Mouse (Mus musculus) forebrain, embryonic 12.5 days (tissue): ENCODE data around the gene Zfp672. TPM values are rescaled to one million over a fixed set of nuclear protein-coding genes. Genes with fewer than 3 reads are reported as not detected.

Source experiments
- ATAC-seq: fragments of 200-750 bp; cut with Nextera tagmentation; 2 replicates; pipeline ENCODE4 v1.8.0; 2017; ENCODE audit warnings: moderate TSS enrichment; ENCODE audit not compliant: low FRiP score
- H3K27ac ChIP-seq: fragments of 300-500 bp; sonication (generic); 2 replicates; pipeline ENCODE4 v1.5.1; 2016; ENCODE audit warnings: mild to moderate bottlenecking
- H3K27me3 ChIP-seq: fragments of 300-500 bp; sonication (generic); 2 replicates; pipeline ENCODE4 v1.6.1; 2016; ENCODE audit warnings: mild to moderate bottlenecking
- H3K36me3 ChIP-seq: fragments of 300-500 bp; sonication (generic); replicated peaks from 2 replicates; pipeline ENCODE4 v1.6.1; 2016; ENCODE audit warnings: mild to moderate bottlenecking
- H3K4me1 ChIP-seq: fragments of 300-500 bp; sonication (generic); 2 replicates; pipeline ENCODE4 v1.6.1; 2016
- H3K4me2 ChIP-seq: fragments of 300-500 bp; sonication (generic); 2 replicates; pipeline ENCODE4 v1.6.1; 2016; ENCODE audit warnings: mild to moderate bottlenecking, moderate library complexity
- H3K4me3 ChIP-seq: fragments of 300-500 bp; sonication (generic); replicated peaks from 2 replicates; pipeline ENCODE4 v1.5.1; 2016; ENCODE audit warnings: mild to moderate bottlenecking
- H3K9ac ChIP-seq: fragments of 300-500 bp; sonication (generic); 2 replicates; pipeline ENCODE4 v1.6.1; 2016; ENCODE audit warnings: mild to moderate bottlenecking
- H3K9me3 ChIP-seq: fragments of 300-500 bp; sonication (generic); 2 replicates; pipeline ENCODE4 v1.6.1; 2016
- WGBS: fragments of 180-500 bp; shearing (Covaris S2); methylation state at CpG from one replicate; pipeline ENCODE4 v1.1.7; 2016; 5-methylcytosine and 5-hydroxymethylcytosine counted together
- polyA plus RNA-seq: library from polyadenylated mRNA; unstranded; fragments of >200 nt; fragmentation: Nextera tagmentation; extraction: Ambion mirVana; gene quantifications from 2 replicates; pipeline ENCODE4 v1.2.1, GENCODE M21; 2016

Gene Zfp672
- polyA plus RNA-seq, 1 experiment from 2014 or later: 37.7 TPM

DNA sequence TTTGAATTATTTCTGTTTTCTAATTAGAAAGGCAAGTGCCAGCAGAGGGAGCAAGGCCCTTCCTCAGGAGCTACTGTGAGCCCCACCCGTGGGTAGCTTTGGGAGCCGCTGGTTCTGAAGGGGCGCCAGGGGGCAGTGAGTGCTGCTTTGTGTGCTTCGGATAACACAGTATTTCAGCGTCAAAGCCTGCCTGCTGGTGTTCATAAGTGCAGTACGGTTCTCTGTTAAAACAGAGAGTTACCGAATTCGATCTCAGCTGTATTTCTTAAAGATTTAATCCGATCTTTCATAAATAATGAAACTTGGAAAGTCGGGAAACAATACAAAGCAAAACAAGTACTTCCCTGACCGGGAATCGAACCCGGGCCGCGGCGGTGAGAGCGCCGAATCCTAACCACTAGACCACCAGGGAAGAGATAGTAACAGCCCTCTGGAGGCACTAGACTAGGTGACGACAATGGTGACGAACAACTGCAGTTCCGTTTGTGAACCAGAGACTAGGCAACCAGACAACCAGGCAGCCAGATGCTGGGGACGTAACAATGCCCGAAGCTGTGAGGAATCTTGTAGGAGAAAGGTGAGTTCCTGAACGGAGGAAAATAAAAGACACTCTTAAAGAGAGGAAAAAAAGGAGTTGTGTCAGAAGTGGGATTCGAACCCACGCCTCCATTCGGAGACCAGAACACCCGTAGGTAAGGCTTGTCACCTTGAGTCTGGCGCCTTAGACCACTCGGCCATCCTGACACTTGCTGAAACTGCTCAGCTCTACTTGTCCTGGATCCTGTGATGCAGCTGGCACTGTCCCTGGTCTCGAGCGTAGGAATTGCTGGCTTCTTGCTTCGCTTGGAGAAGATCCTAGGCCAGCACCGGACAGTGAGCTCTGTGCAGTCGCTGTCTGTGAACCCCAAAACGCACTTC, 28.0 kb downstream of the Zfp672 start:
- Histone ChIP-seq H3K27me3 (no peaks in the 10 kb centered on the region), H3K36me3 (no peaks in the 10 kb centered on the region), H3K4me2 (peak overlapping the region; percentile 57), H3K27ac (peak overlapping the region; percentile 90), H3K4me1 (peaks cover 8% of the 10 kb centered on the region), H3K9me3 (no peaks in the 10 kb centered on the region), H3K9ac (peak overlapping the region; percentile 59), H3K4me3 (peak overlapping the region; percentile 60)
- WGBS: under 1% methylated on average over 36 of the region's 36 CpGs
- peak; percentile 89 for ATAC-seq

DNA sequence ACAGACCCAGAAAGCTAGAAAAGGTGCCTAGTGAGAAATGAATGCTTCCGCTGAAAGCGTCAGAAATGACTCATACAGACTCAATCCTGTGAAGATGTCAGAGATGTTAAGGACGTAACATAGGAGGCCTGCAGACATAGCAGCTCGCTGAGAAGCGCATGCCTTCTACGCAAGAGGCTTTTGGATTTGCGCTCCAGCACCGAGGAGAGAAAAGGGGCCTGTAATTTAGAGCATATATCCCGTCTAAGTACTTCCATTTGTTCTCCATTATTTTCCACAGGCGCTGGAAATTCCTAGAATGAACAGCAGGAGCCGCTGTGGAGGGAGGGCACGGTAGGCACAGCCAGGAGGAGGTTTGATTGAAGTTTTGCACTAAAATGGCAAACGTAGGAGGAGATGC, 29.1 kb downstream of the Zfp672 start:
- WGBS: 14% methylated on average over 13 of the region's 13 CpGs

DNA sequence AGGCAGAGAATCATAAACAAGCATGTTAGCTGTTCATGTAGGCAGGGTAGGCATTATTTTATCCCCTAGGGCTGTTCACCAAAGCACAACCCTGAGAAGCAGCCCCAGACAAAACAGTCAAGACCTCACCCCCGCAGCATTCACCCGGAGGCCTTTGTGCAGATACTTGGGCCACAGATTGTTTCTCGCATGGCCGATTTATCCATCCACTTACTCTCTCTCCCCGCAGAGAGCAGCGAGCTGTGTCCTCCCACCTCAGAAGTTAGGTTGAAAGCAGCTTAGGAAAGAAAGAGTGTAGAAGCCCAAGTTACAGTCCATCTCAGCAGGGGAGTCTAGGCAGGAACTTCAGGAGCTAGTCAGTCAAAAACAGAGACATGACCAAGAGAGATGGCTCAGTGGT, 32.7 kb downstream of the Zfp672 start:
- ATAC-seq: no peak
- H3K4me3 ChIP-seq: no peak overlapping the region
- WGBS: 35% methylated on average over 6 of the region's 6 CpGs
- no peak overlapping the region for H3K27ac ChIP-seq
- no peaks in the 10 kb centered on the region for H3K27me3 ChIP-seq
- H3K36me3 ChIP-seq: no peaks in the 10 kb centered on the region
- no peak overlapping the region for H3K4me2 ChIP-seq
- H3K9ac ChIP-seq: no peak overlapping the region
- no peaks in the 10 kb centered on the region for H3K9me3 ChIP-seq
- H3K4me1 ChIP-seq: no peaks in the 10 kb centered on the region; the same call in 1 of the 2 replicates

More for the DNA sequence above, 29.1 kb downstream of the Zfp672 start:
- no peaks in the 10 kb centered on the region for H3K27me3 ChIP-seq
- H3K4me1 ChIP-seq: peaks cover 5% of the 10 kb centered on the region
- H3K9ac ChIP-seq: no peak overlapping the region
- H3K4me3 ChIP-seq: peak overlapping the region; percentile 60
- H3K27ac ChIP-seq: 0 out of 2 replicates have a peak overlapping the region, but pooled peaks have one; percentile 38
- ATAC-seq: no peak
- peak overlapping the region; percentile 49 for H3K4me2 ChIP-seq
- no peaks in the 10 kb centered on the region for H3K9me3 ChIP-seq
- no peaks in the 10 kb centered on the region for H3K36me3 ChIP-seq

- Histone ChIP-seq H3K36me3 (no peaks in the 10 kb centered on the region), H3K27ac (no peak overlapping the region), H3K4me3 (no peak overlapping the region), H3K4me2 (no peak overlapping the region), H3K9ac (no peak overlapping the region), H3K4me1 (no peaks in the 10 kb centered on the region), H3K9me3 (no peaks in the 10 kb centered on the region), H3K27me3 (0 out of 2 replicates have a peak, but pooled peaks cover 2% of the 10 kb centered on the region)
- WGBS: 56% methylated on average over 4 of the region's 4 CpGs
- ATAC-seq: no peak
Measured at GRCm38 (mm10) chr11:58292791-58293190, 37.3 kb downstream of the Zfp672 start.

DNA sequence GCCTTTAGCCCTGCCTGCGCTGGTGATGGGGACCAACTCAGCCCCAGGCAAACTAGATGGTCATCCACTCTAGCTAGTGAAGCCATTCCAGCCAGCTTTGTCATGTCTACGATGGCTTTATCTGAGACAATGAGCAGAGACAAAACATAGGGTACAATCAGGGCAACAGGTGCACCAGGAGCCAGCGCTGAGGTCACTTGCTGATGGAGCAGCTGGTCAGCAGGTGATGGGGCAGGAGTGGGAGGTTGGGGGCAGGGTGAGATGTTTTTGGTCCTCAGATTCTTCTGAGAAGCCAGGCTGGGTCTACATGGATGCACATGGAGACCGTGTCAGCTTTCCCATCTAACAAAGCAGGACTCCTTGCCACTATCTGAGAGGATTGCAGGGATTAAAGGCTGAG, 39.3 kb downstream of the Zfp672 start:
- Histone ChIP-seq H3K4me1 (no peaks in the 10 kb centered on the region), H3K9ac (no peak overlapping the region), H3K4me2 (no peak overlapping the region), H3K27me3 (0 out of 2 replicates have a peak, but pooled peaks cover 2% of the 10 kb centered on the region), H3K27ac (no peak overlapping the region), H3K36me3 (no peaks in the 10 kb centered on the region), H3K4me3 (no peak overlapping the region), H3K9me3 (no peaks in the 10 kb centered on the region)
- 82% methylated on average over 4 of the region's 4 CpGs for WGBS
- no peak for ATAC-seq

GRCm38 (mm10) chr11:58289992-58290682, 40.0 kb downstream of the Zfp672 start:
- H3K9me3 ChIP-seq: no peaks in the 10 kb centered on the region
- H3K4me3 ChIP-seq: no peak overlapping the region
- H3K4me2 ChIP-seq: no peak overlapping the region
- no peak overlapping the region for H3K9ac ChIP-seq
- H3K36me3 ChIP-seq: no peaks in the 10 kb centered on the region
- H3K27me3 ChIP-seq: 0 out of 2 replicates have a peak, but pooled peaks cover 2% of the 10 kb centered on the region
- WGBS: 79% methylated on average over 9 of the region's 9 CpGs
- ATAC-seq: no peak
- no peak overlapping the region for H3K27ac ChIP-seq
- H3K4me1 ChIP-seq: no peaks in the 10 kb centered on the region

GRCm38 (mm10) chr11:58282518-58282917, 47.6 kb downstream of the Zfp672 start:
- 0 out of 2 replicates have a peak, but pooled peaks cover 6% of the 10 kb centered on the region for H3K27me3 ChIP-seq
- no peak overlapping the region for H3K4me3 ChIP-seq
- no peaks in the 10 kb centered on the region for H3K4me1 ChIP-seq
- H3K9me3 ChIP-seq: no peaks in the 10 kb centered on the region
- ATAC-seq: no peak
- H3K36me3 ChIP-seq: no peaks in the 10 kb centered on the region
- WGBS: 90% methylated on average over 5 of the region's 5 CpGs
- no peak overlapping the region for H3K27ac ChIP-seq
- H3K9ac ChIP-seq: no peak overlapping the region
- H3K4me2 ChIP-seq: no peak overlapping the region

- no peak for ATAC-seq
- H3K27ac ChIP-seq: no peak overlapping the region
- H3K4me2 ChIP-seq: no peak overlapping the region
- no peaks in the 10 kb centered on the region for H3K9me3 ChIP-seq
- H3K27me3 ChIP-seq: 0 out of 2 replicates have a peak, but pooled peaks cover 6% of the 10 kb centered on the region
- H3K9ac ChIP-seq: no peak overlapping the region
- WGBS: 83% methylated on average over 13 of the region's 13 CpGs
- no peak overlapping the region for H3K4me3 ChIP-seq
- no peaks in the 10 kb centered on the region for H3K36me3 ChIP-seq
- H3K4me1 ChIP-seq: no peaks in the 10 kb centered on the region
Measured at GRCm38 (mm10) chr11:58281970-58282496, 48.1 kb downstream of the Zfp672 start.

DNA sequence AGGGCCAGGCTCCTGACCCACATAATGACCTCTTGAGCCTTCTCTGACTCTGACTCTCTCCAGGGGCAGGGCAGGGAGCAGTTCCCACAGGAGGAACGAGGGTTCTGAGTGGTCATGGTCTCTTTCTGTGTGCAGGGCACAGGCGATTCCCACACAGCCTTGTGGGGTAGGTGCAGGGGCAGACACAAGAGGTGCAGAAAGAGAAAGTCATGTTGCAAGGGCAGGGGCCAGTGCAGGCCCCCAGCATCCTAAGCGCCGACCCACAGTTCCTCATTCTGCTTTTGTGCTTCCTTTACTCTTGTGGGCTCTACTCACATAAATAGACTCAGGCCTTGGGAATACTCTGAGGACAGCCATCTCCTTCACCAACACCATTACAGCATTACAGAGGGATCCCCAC, 54.4 kb downstream of the Zfp672 start:
- Histone ChIP-seq H3K27me3 (0 out of 2 replicates have a peak, but pooled peaks cover 9% of the 10 kb centered on the region), H3K9me3 (no peaks in the 10 kb centered on the region), H3K9ac (no peak overlapping the region), H3K36me3 (no peaks in the 10 kb centered on the region), H3K4me3 (no peak overlapping the region), H3K27ac (no peak overlapping the region), H3K4me1 (no peaks in the 10 kb centered on the region), H3K4me2 (no peak overlapping the region)
- ATAC-seq: no peak
- 78% methylated on average over 4 of the region's 4 CpGs for WGBS

DNA sequence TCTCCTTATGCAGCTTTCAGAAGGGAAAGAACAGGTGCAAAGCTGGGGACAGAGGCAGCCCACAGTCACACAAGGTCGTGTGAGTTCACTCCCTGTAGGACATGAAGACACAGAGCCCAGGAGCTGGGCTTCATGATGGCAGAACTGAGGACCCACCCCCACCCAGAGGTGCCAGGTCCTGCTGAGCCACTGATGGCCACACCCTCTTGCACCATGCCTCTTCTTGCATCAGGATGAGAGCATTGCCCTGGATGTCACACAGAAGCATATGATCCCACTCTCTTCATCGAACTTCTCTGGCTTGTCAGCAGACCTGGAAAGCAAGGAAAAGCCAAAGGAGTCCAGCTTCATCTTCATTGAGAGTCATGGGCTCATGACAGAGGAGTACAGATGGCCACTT, 55.6 kb downstream of the Zfp672 start, which contains the start of gene 4930438A08Rik:
Gene 4930438A08Rik, plus strand, starts transcription at position 228 of the 400 bp plus-strand sequence.
- Histone ChIP-seq H3K9me3 (no peaks in the 10 kb centered on the region), H3K9ac (no peak within 1 kb of the TSS), H3K27ac (no peak within 1 kb of the TSS), H3K4me1 (no peaks in the 10 kb centered on the region), H3K27me3 (0 out of 2 replicates have a peak, but pooled peaks cover 9% of the 10 kb centered on the region), H3K4me3 (no peak within 1 kb of the TSS), H3K4me2 (no peak within 1 kb of the TSS), H3K36me3 (no peaks in the 10 kb centered on the region)
- WGBS: 62% methylated on average over 2 of the region's 2 CpGs
- ATAC-seq: no peak

GRCm38 (mm10) chr11:58268285-58268684, 61.9 kb downstream of the Zfp672 start:
- 91% methylated on average over 3 of the region's 3 CpGs for WGBS
- H3K9me3 ChIP-seq: no peaks in the 10 kb centered on the region
- H3K4me2 ChIP-seq: no peak overlapping the region
- H3K27ac ChIP-seq: no peak overlapping the region
- no peak for ATAC-seq
- H3K9ac ChIP-seq: no peak overlapping the region
- no peaks in the 10 kb centered on the region for H3K4me1 ChIP-seq
- H3K36me3 ChIP-seq: no peaks in the 10 kb centered on the region
- H3K27me3 ChIP-seq: no peaks in the 10 kb centered on the region
- H3K4me3 ChIP-seq: no peak overlapping the region
